Mouse (Mus musculus) olfactory bulb, adult 2 months (tissue): ENCODE data around the gene Gm49380. TPM values are rescaled to one million over a fixed set of nuclear protein-coding genes. Genes with fewer than 3 reads are reported as not detected.

Experiments used
- H3K27ac ChIP-seq: fragments of 200-500 bp; 2 replicates; pipeline ENCODE4 v1.5.1; 2012; ENCODE audit warnings: low read depth, low read length; ENCODE audit not compliant: insufficient read depth
- H3K4me1 ChIP-seq: fragments of 200-500 bp; 2 replicates; pipeline ENCODE4 v1.6.1; 2012; ENCODE audit warnings: low read length; ENCODE audit not compliant: control insufficient read depth, insufficient read depth
- H3K4me3 ChIP-seq: fragments of 200-500 bp; 2 replicates; pipeline ENCODE4 v1.5.1; 2012; ENCODE audit warnings: mild to moderate bottlenecking, low read depth, low read length, moderate library complexity; ENCODE audit not compliant: insufficient read depth
- CTCF ChIP-seq: fragments of 200-500 bp; IDR thresholded peaks from 2 replicates; pipeline ENCODE4 v1.5.1; 2012; ENCODE audit warnings: low read depth, mild to moderate bottlenecking, low read length, moderate library complexity; ENCODE audit not compliant: insufficient read depth
- POLR2A ChIP-seq: fragments of 200-500 bp; IDR thresholded peaks from 2 replicates; pipeline ENCODE4 v1.6.1; 2012; ENCODE audit warnings: mild to moderate bottlenecking, low read depth, low read length, moderate library complexity; ENCODE audit not compliant: insufficient read depth
- WGBS: fragments of 180-500 bp; shearing (Covaris S2); methylation state at CpG from one replicate; pipeline ENCODE4 v1.1.7; 2018; 5-methylcytosine and 5-hydroxymethylcytosine counted together
- polyA plus RNA-seq: library from polyadenylated mRNA; stranded (reverse); fragments of >200 nt; gene quantifications from 2 replicates; pipeline ENCODE4 v1.2.4, GENCODE M21; 2012; ENCODE audit warnings: low replicate concordance; ENCODE audit not compliant: missing spikeins, insufficient read depth, insufficient read length

Gm49380 gene
- polyA plus RNA-seq, 1 experiment: not detected

DNA sequence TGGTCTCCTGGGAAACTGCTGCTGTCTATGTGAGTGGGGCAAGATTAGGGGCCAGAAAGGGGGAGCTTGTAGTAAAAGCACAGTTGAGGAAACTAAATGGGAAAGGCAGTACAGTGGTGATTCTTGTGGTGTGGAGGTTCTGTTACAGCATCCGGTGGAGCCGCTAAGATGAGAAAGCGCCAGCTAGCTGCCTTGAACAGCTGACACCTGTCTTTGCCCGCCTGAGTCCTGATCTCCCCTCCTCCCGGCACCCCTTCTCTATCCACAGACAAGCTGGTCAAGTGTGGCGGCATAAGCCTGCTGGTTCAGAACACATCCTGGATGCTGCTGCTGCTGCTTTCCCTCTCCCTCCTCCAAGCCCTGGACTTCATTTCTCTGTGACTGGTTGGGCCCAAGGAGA lies 66.2 kb downstream of the Gm49380 start:
- TF ChIP-seq CTCF (no peak), POLR2A (no peak)
- Histone ChIP-seq H3K4me3 (no peak overlapping the region), H3K4me1 (peaks cover 36% of the 10 kb centered on the region), H3K27ac (no peak overlapping the region)
- 76% methylated on average over 6 of the region's 6 CpGs for WGBS

DNA sequence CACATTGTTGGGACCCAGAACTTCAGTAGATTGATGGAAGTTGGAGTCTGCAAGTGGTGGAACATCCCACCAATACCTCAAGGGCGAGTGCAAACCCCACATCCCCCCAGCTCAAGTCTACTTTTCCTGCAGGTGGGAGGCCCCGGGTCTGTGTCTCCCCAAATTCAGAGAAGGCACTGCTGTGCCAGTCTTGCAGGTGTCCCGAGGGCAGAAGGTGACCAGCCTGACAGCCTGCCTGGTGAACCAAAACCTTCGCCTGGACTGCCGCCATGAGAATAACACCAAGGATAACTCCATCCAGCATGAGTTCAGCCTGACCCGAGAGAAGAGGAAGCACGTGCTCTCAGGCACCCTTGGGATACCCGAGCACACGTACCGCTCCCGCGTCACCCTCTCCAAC lies 66.9 kb downstream of the Gm49380 start:
- Histone ChIP-seq H3K4me3 (no peak overlapping the region), H3K4me1 (peaks cover 36% of the 10 kb centered on the region), H3K27ac (no peak overlapping the region)
- TF ChIP-seq CTCF: no peak
- TF ChIP-seq POLR2A: no peak
- 90% methylated on average over 12 of the region's 12 CpGs for WGBS

DNA sequence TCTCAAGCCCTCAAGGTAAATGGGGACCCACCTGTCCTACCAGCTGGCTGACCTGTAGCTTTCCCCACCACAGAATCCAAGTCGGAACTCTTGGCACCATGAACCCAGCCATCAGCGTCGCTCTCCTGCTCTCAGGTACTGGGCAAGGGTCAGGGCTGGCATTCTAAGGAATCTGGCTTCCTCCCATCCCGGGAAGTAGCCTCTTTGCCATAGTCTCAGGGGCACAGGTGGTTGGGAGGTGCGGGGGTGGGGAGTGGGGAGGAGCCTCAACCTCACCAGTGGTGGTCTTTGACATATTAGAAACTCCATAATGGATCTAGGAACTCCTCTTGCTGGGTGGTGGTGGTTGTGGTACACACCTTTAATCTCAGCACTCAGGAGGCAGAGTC lies 67.4 kb downstream of the Gm49380 start:
- no peak overlapping the region for H3K4me3 ChIP-seq

DNA sequence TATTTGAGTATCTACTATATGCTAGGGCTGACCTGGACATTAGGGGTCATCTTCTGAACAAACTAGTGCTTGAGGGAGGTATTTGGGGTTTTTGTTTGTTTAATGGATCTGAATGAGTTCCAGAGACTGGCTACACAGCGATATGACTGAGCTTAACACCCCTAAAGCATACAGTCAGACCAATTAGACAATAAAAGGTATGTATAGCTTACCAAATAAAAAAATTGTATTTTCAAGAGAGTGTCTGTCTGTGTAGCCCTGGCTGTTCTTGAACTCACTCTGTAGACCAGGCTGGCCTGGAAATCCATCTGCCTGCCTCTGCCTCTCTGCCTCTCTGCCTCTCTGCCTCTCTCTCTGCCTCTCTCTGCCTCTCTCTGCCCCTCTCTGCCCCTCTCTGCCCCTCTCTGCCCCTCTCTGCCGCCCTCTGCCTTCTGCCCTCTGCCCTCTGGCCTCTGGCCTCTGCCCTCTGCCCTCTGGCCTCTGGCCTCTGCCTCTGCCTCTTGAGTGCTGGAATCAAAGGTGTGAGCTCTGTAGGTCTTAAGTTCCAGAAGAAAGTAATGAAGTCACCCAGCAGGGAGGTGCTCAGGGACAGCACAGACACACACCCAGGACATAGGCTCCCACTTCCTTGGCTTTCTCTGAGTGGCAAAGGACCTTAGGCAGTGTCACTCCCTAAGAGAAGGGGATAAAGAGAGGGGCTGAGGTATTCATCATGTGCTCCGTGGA lies 68.0 kb downstream of the Gm49380 start:
- Histone ChIP-seq H3K4me1 (peaks cover 41% of the 10 kb centered on the region), H3K4me3 (no peak overlapping the region), H3K27ac (no peak overlapping the region)
- WGBS: 83% methylated on average over 3 of the region's 3 CpGs
- TF ChIP-seq CTCF: no peak
- TF ChIP-seq POLR2A: no peak

More for the DNA sequence above, 67.4 kb downstream of the Gm49380 start:
- TF ChIP-seq CTCF (no peak), POLR2A (no peak)
- Histone ChIP-seq H3K27ac (no peak overlapping the region), H3K4me1 (peaks cover 39% of the 10 kb centered on the region)
- 87% methylated on average over 5 of the region's 5 CpGs for WGBS

DNA sequence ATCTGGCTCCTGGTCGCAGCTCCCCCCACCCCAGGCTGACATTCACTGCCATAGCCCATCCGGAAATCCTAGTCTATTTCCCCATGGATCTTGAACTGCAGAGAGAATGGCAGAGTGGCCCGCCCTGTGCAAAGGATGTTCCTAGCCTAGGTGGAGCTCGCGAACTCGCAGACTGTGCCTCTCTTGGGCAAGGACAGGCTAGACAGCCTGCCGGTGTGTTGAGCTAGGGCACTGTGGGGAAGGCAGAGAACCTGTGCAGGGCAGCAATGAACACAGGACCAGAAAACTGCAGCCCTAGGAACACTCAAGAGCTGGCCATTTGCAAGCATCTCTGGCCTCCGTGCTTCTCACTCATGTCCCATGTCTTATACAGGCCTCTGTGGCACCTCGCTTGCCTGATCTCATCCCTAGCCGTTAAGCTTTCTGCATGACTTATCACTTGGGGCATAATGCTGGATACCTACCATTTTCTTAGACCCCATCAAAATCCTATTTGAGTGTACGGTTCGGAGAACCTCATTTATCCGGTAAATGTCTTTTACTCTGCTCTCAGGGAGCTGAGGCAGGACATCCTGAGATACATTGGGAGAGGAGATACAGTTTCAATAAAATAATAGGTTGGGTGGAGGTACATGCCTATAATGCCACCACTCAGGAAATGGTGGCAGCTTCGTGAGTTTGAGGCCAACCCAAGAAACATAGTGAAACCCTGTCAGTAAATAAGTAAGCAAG lies 68.7 kb downstream of the Gm49380 start:
- TF ChIP-seq POLR2A (no peak), CTCF (no peak)
- Histone ChIP-seq H3K4me3 (peak overlapping the region; percentile 34), H3K27ac (no peak overlapping the region), H3K4me1 (peaks cover 41% of the 10 kb centered on the region)
- WGBS: 54% methylated on average over 14 of the region's 14 CpGs

DNA sequence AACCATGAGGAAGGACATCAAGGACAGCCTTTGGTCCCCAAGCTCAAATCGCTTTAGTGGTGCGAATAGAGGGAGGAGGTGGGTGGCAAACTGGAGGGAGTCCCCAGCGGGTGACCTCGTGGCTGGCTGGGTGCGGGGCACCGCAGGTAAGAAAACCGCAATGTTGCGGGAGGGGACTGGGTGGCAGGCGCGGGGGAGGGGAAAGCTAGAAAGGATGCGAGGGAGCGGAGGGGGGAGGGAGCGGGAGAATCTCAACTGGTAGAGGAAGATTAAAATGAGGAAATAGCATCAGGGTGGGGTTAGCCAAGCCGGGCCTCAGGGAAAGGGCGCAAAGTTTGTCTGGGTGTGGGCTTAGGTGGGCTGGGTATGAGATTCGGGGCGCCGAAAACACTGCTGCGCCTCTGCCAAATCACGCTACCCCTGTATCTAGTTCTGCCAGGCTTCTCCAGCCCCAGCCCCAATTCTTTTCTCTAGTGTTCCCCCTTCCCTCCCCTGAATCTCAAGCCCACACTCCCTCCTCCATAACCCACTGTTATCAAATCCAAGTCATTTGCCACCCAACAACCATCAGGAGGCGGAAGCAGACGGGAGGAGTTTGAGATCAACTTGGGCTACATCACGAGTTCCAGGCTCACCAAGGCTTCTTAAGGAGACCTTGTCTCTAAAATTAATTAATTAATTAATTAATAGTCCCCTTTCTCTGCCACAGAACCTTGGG lies 69.4 kb downstream of the Gm49380 start:
- Histone ChIP-seq H3K4me1 (peaks cover 37% of the 10 kb centered on the region), H3K4me3 (peak overlapping the region; percentile 76), H3K27ac (peak overlapping the region; percentile 72)
- 8% methylated on average over 23 of the region's 23 CpGs for WGBS
- TF ChIP-seq POLR2A (no peak), CTCF (no peak)

DNA sequence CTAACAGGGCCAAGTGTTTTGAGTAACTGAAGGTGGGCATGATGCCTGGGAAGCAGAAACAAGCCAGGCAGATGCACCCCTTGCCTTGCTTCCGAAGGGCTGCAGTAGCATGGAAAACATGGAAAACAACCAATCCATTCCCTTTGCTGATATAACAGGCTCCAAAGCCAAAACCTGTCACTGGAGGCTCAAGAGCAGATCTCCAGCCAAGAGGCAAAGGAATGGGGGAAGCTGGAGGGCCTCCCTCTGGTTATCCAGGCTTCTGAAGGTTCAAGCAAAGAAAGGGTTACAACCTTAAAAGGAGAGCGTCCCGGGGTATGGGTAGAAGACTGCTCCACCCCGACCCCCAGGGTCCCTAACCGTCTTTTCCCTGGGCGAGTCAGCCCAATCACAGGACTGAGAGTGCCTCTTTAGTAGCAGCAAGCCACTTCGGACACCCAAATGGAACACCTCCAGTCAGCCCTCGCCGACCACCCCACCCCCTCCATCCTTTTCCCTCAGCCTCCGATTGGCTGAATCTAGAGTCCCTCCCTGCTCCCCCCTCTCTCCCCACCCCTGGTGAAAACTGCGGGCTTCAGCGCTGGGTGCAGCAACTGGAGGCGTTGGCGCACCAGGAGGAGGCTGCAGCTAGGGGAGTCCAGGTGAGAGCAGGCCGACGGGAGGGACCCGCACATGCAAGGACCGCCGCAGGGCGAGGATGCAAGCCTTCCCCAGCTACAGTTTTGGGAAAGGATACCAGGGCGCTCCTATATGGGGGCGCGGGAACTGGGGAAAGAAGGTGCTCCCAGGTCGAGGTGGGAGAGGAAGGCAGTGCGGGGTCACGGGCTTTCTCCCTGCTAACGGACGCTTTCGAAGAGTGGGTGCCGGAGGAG lies 70.2 kb downstream of the Gm49380 start, which contains the start of gene Thy1:
Thy1 (plus strand) TSS at position 549 of the 872 bp plus-strand sequence.
- no peak for TF ChIP-seq CTCF
- peak; percentile 41; the same call in 1 of the 2 replicates for TF ChIP-seq POLR2A
- H3K27ac ChIP-seq: peak within 1 kb of the TSS; percentile 72
- peak within 1 kb of the TSS; percentile 76 for H3K4me3 ChIP-seq
- H3K4me1 ChIP-seq: peaks cover 29% of the 10 kb centered on the region
- 1% methylated on average over 30 of the region's 30 CpGs for WGBS

DNA sequence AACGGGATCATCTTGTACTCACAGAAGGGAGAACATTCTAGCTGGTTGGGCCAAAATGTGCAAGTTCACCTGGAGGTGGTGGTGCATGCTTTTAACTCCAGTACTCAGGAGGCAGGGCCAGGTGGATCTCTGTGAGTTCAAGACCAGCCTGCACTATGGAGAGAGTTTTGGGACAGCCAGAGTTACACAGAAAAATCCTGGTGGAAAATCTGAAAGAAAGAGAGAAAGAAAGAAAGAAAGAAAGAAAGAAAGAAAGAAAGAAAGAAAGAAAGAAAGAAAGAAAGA lies 71.0 kb downstream of the Gm49380 start:
- Histone ChIP-seq H3K4me1 (peaks cover 25% of the 10 kb centered on the region), H3K27ac (no peak overlapping the region), H3K4me3 (no peak overlapping the region)
- TF ChIP-seq CTCF: no peak
- no peak for TF ChIP-seq POLR2A
- 85% methylated on average over 1 of the region's 1 CpGs for WGBS
